Mouse (Mus musculus): ENCODE results near the gene Ccr9. TPM values are rescaled to one million over a fixed set of nuclear protein-coding genes. Genes with fewer than 3 reads are reported as not detected.
A peak's percentile ranks its signal among the peaks of the same experiment; 100 is the strongest.

Ccr9 gene
- 3.7 and 7.1 TPM in 2 replicates for polyA plus RNA-seq (2012; rRNA removed)

DNA sequence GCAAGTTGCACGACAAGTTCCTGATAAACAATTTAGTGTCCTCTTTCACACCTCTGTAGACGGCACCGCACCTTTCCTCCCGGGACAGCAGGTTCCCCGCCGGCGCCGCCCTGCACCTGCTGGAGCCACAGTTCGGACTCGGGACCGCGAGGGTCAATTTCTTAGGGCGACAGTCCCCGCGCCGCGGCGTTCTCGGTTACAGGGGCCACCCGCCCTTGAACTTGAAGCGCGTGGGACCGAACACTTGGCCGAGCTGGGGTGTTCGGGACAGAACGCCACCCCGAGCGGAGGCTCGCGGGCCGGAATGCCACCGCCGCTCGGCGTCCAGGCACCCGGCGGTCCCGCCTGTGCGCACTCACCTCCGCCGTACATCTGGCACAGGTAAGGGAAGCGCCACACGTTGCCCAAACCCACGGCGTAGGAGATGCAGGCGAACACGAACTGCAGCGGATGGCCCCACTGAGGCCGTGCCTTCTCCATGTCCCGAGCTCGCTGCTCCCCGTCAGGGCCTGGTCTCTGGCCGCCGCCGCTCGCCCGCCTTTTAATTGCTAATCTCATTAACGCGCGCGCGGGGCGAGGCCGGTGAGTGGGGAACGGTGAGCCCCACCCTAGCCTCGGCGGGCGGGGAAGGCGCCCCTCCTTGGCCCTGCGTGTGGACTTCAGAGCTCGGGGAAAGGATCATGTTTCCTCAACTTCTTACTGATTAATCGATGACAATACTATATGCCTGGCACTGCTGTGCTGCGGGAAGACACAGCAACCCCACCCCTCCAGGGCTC lies at the start of gene Ccr9, which contains the start of gene Slc6a20a:
Gene Ccr9 (plus strand): TSS at position 113 of the 779 bp plus-strand sequence.
Gene Slc6a20a (minus strand): TSS at position 559 of the 779 bp plus-strand sequence.
- TF ChIP-seq CTCF (IDR thresholded peaks at IDR 0.05; ENCODE audit: extremely low read depth, insufficient read length, insufficient replicate concordance, low read depth, low read length) (no peak), POLR2A (IDR thresholded peaks at IDR 0.05; ENCODE audit: low read depth, low read length) (peak; percentile 65)
- peak within 1 kb of the TSS; percentile 89 for H3K27ac ChIP-seq (ENCODE audit: insufficient read depth, low read depth, low read length)
- peaks cover 5% of the 10 kb centered on the region for H3K36me3 ChIP-seq (ENCODE audit: control insufficient read depth, insufficient read depth, low read length)
- H3K4me1 ChIP-seq (ENCODE audit: control insufficient read depth, insufficient read depth, insufficient read length, low read length) = peaks cover 3% of the 10 kb centered on the region; the same call in 1 of the 2 replicates
- H3K27me3 ChIP-seq (ENCODE audit: control insufficient read depth, insufficient read depth, low read length) = no peaks in the 10 kb centered on the region
- 1% methylated on average over 73 of the region's 73 CpGs for WGBS
- H3K4me3 ChIP-seq (ENCODE audit: low read depth, low read length) = peak within 1 kb of the TSS; percentile 75

DNA sequence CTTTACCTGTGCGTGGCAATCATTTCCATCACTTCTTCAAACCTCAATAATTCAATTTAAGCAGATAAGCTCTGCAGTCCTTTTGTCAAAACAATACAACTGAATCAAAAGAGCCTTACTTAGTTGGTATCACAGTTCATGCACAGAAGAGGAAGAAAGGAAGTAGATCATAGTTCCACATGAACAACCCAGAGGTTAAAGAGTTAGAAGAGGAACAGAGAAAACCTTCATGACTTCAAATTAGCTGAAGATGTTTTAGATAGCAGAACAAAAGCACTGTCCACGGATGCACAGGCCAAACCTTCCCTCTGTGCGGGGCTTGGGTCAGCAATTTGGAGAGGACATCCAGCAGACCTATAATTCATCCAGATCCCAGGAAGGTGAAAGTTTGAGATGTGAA lies 46.6 kb upstream of the Ccr9 start:
- no peak overlapping the region for H3K27ac ChIP-seq (ENCODE audit: insufficient read depth, low read depth, low read length)
- peaks cover 8% of the 10 kb centered on the region for H3K36me3 ChIP-seq (ENCODE audit: control insufficient read depth, insufficient read depth, low read length)
- H3K4me3 ChIP-seq (ENCODE audit: low read depth, low read length) = no peak overlapping the region
- peaks cover 4% of the 10 kb centered on the region; the same call in 1 of the 2 replicates for H3K4me1 ChIP-seq (ENCODE audit: control insufficient read depth, insufficient read depth, insufficient read length, low read length)
- TF ChIP-seq CTCF (IDR thresholded peaks at IDR 0.05; ENCODE audit: extremely low read depth, insufficient read length, insufficient replicate concordance, low read depth, low read length) (no peak), POLR2A (IDR thresholded peaks at IDR 0.05; ENCODE audit: low read depth, low read length) (no peak)
- WGBS = 79% methylated on average over 3 of the region's 3 CpGs
- H3K27me3 ChIP-seq (ENCODE audit: control insufficient read depth, insufficient read depth, low read length) = no peaks in the 10 kb centered on the region

DNA sequence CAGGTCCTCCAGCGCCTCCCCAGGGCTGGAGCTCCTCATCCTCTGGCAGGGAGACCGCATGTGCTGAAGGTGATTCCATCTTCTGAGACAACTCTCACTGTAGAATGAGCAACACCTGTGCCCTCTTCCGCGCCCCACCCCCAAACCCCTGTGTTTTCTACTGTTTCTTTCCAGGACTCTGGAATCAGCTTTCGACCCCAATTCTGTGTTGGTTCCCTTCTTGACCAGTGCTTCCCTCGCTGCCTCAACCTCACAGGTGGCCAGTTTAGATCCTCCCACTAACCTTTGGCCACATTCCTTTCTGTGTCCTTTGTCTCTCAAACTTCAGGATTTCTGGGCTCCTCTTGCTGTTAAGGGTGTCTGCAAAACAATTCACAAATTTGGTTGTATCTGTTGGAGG lies 46.0 kb upstream of the Ccr9 start, which contains the start of gene Slc6a20b:
Gene Slc6a20b (minus strand): TSS at position 285 of the 400 bp plus-strand sequence.
- TF ChIP-seq CTCF (IDR thresholded peaks at IDR 0.05; ENCODE audit: extremely low read depth, insufficient read length, insufficient replicate concordance, low read depth, low read length) (no peak), POLR2A (IDR thresholded peaks at IDR 0.05; ENCODE audit: low read depth, low read length) (no peak)
- Histone ChIP-seq H3K4me3 (ENCODE audit: low read depth, low read length) (no peak within 1 kb of the TSS), H3K27me3 (ENCODE audit: control insufficient read depth, insufficient read depth, low read length) (no peaks in the 10 kb centered on the region), H3K4me1 (ENCODE audit: control insufficient read depth, insufficient read depth, insufficient read length, low read length) (peaks cover 4% of the 10 kb centered on the region; the same call in 1 of the 2 replicates), H3K27ac (ENCODE audit: insufficient read depth, low read depth, low read length) (no peak within 1 kb of the TSS), H3K36me3 (ENCODE audit: control insufficient read depth, insufficient read depth, low read length) (peaks cover 13% of the 10 kb centered on the region)
- 78% methylated on average over 6 of the region's 6 CpGs for WGBS

DNA sequence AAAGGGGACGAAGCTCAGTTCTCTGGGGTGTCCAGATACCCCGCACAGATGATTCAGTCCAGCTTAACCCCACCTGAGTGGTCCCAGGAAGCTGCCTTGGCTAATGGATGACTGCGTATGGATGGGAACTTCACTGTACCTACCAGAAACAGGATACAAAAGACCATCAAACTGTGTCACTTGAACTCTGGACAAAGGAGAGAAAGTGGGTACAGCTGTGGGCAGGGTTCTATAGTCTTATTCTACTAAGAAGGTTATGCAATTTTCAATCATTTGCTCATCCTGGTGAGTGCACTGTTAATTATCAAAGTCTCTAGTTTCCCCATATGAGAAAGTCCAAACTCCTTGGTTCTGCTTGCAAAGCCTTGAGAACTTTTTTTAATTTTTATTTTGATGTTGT lies 45.2 kb upstream of the Ccr9 start:
- WGBS = 86% methylated on average over 3 of the region's 3 CpGs
- no peaks in the 10 kb centered on the region for H3K27me3 ChIP-seq (ENCODE audit: control insufficient read depth, insufficient read depth, low read length)
- H3K36me3 ChIP-seq (ENCODE audit: control insufficient read depth, insufficient read depth, low read length) = peaks cover 13% of the 10 kb centered on the region
- no peak overlapping the region for H3K27ac ChIP-seq (ENCODE audit: insufficient read depth, low read depth, low read length)
- TF ChIP-seq POLR2A (IDR thresholded peaks at IDR 0.05; ENCODE audit: low read depth, low read length) = no peak
- no peak for TF ChIP-seq CTCF (IDR thresholded peaks at IDR 0.05; ENCODE audit: extremely low read depth, insufficient read length, insufficient replicate concordance, low read depth, low read length)
- H3K4me1 ChIP-seq (ENCODE audit: control insufficient read depth, insufficient read depth, insufficient read length, low read length) = peaks cover 4% of the 10 kb centered on the region; the same call in 1 of the 2 replicates
- no peak overlapping the region for H3K4me3 ChIP-seq (ENCODE audit: low read depth, low read length)

DNA sequence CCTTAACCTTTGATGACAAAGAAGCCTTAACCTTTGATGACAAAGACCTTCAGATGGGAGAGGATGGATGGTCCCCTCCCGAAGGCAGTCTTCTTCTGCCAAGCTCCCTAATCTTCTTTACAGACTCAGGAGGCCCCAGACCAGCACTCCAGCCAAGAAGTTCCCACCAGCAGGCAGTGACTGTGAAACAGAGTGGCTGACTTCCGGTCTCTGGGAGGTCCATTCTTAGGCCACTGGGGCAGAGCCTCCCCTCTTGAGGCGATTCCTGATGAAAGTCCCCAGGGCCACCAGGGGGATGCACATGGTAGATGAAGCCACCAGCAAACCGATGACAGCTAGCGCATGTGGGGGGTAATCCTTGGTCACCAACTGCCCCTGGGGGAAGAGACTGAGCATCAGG lies 41.5 kb upstream of the Ccr9 start:
- Histone ChIP-seq H3K27ac (ENCODE audit: insufficient read depth, low read depth, low read length) (no peak overlapping the region), H3K4me3 (ENCODE audit: low read depth, low read length) (no peak overlapping the region), H3K4me1 (ENCODE audit: control insufficient read depth, insufficient read depth, insufficient read length, low read length) (peaks cover 26% of the 10 kb centered on the region; the same call in 1 of the 2 replicates), H3K27me3 (ENCODE audit: control insufficient read depth, insufficient read depth, low read length) (no peaks in the 10 kb centered on the region), H3K36me3 (ENCODE audit: control insufficient read depth, insufficient read depth, low read length) (peaks cover 28% of the 10 kb centered on the region)
- 81% methylated on average over 5 of the region's 5 CpGs for WGBS
- TF ChIP-seq POLR2A (IDR thresholded peaks at IDR 0.05; ENCODE audit: low read depth, low read length) (no peak), CTCF (IDR thresholded peaks at IDR 0.05; ENCODE audit: extremely low read depth, insufficient read length, insufficient replicate concordance, low read depth, low read length) (no peak)

DNA sequence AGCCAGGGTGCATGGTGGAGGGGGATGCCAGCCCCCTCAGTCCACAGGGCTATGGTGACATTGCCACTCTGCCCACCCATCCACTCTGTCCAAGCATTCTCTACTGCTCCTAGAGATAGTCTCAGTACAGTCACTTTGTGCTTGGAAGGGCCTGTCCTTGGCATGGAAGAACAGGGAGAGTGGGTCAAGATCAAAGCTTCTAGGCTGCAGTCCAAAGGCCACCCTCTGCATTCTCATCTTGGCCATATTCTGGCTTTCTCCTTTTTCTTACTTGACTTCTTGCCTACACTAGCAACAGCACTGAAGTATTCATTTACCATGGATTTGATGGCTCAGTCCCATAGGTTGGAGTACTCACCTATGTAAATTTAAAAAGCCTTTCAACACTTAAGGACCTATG lies 40.0 kb upstream of the Ccr9 start:
- no peak for TF ChIP-seq CTCF (IDR thresholded peaks at IDR 0.05; ENCODE audit: extremely low read depth, insufficient read length, insufficient replicate concordance, low read depth, low read length)
- TF ChIP-seq POLR2A (IDR thresholded peaks at IDR 0.05; ENCODE audit: low read depth, low read length) = no peak
- H3K36me3 ChIP-seq (ENCODE audit: control insufficient read depth, insufficient read depth, low read length) = peaks cover 30% of the 10 kb centered on the region
- peak overlapping the region; percentile 39 for H3K27ac ChIP-seq (ENCODE audit: insufficient read depth, low read depth, low read length)
- peaks cover 23% of the 10 kb centered on the region; the same call in 1 of the 2 replicates for H3K4me1 ChIP-seq (ENCODE audit: control insufficient read depth, insufficient read depth, insufficient read length, low read length)
- no peaks in the 10 kb centered on the region for H3K27me3 ChIP-seq (ENCODE audit: control insufficient read depth, insufficient read depth, low read length)
- no peak overlapping the region for H3K4me3 ChIP-seq (ENCODE audit: low read depth, low read length)

DNA sequence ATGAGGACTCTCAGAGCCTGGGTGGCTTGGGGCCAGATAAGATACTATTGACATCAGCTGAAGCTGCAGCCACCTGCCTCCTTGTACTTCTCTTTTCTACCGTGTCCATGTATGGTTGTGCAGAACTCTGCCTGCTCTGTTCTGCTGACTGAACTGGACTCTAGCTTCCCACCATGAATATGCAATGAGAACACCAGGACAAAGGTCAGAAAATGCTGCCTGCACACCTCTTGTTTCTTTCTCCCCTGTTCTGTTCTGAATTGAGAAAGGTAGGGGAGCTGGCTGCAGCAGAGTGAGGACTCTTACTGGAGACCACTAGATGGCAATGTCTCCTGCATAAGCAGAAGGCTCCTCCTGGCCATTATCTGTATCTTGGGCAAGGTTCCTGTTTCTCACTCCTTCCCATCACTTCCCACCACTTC lies 39.6 kb upstream of the Ccr9 start:
- peaks cover 33% of the 10 kb centered on the region for H3K36me3 ChIP-seq (ENCODE audit: control insufficient read depth, insufficient read depth, low read length)
- TF ChIP-seq CTCF (IDR thresholded peaks at IDR 0.05; ENCODE audit: extremely low read depth, insufficient read length, insufficient replicate concordance, low read depth, low read length) (peak; percentile 60; the same call in 1 of the 2 replicates), POLR2A (IDR thresholded peaks at IDR 0.05; ENCODE audit: low read depth, low read length) (no peak)
- WGBS = 15% methylated on average over 1 of the region's 1 CpGs
- no peaks in the 10 kb centered on the region for H3K27me3 ChIP-seq (ENCODE audit: control insufficient read depth, insufficient read depth, low read length)
- H3K27ac ChIP-seq (ENCODE audit: insufficient read depth, low read depth, low read length) = peak overlapping the region; percentile 39
- peaks cover 25% of the 10 kb centered on the region; the same call in 1 of the 2 replicates for H3K4me1 ChIP-seq (ENCODE audit: control insufficient read depth, insufficient read depth, insufficient read length, low read length)
- H3K4me3 ChIP-seq (ENCODE audit: low read depth, low read length) = no peak overlapping the region
